In the genomic region with DNA sequence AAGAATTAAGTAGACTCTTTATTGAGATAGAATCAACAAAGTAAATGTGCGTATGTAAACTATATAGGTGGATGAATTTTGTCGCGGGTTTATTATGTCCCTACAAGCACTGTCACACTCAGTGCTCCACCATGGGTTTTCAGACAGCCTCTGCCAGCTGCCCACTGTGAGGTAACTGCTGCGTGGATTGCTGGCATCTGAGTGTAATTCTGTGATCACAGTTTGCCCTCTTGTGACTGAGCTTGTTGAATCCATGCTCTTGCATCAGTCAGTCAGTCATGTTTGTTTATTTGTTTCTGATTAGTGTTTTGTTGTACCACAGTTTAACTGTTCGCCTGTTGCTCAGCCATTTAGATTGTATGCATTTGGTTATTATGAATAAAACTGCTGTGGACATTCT, we compare ENCODE assay signal across 17 mouse cellular contexts. TPM values are rescaled to one million over a fixed set of nuclear protein-coding genes. Genes with fewer than 3 reads are reported as not detected.
DNase-seq lines count a peak whose midpoint lies in the region; ATAC-seq and TF ChIP-seq lines count a peak whose summit lies in the region.
"Had no signal": no experiment of that assay in that cellular context is flagged by ENCODE, and none has a peak within 500 bp of the region (broad histone marks: within the 10 kb centered on the region; RNA-seq: fewer than 3 reads in every experiment).

No protein-coding gene starts in this region.

- H3K79me2 ChIP-seq in heart, adult 2 months (replicated peaks; ENCODE audit: control insufficient read depth, insufficient read depth, low read length), result no peaks in the 10 kb centered on the region

- H3K36me3 ChIP-seq in heart, adult 2 months (ENCODE audit: control insufficient read depth, insufficient read depth, low read length), result no peaks in the 10 kb centered on the region
- H3K36me3 ChIP-seq in heart, embryonic 12.5 days, result peaks cover 12% of the 10 kb centered on the region
- 0 out of 2 replicates have a peak, but pooled peaks cover 3% of the 10 kb centered on the region for H3K36me3 ChIP-seq in midbrain, postnatal 0 days (ENCODE audit: insufficient read depth, low read length)
- no peaks in the 10 kb centered on the region for H3K36me3 ChIP-seq in midbrain, embryonic 11.5 days (ENCODE audit: control insufficient read depth, insufficient read depth, low read length)
- peaks cover 10% of the 10 kb centered on the region for H3K36me3 ChIP-seq in hindbrain, embryonic 14.5 days (replicated peaks; ENCODE audit: control insufficient read depth, insufficient read depth)
- H3K36me3 ChIP-seq: limb, embryonic 15.5 days had no signal

- no peak overlapping the region for H3K4me3 ChIP-seq in heart, adult 2 months
- no peak overlapping the region for H3K4me3 ChIP-seq in heart, embryonic 12.5 days
- H3K4me3 ChIP-seq in midbrain, postnatal 0 days (ENCODE audit: low read depth, low read length), result no peak overlapping the region
- H3K4me3 ChIP-seq in midbrain, embryonic 11.5 days (ENCODE audit: low read depth, low read length), result no peak overlapping the region
- no peak overlapping the region for H3K4me3 ChIP-seq in hindbrain, embryonic 14.5 days (replicated peaks; ENCODE audit: low read length)
- H3K4me3 ChIP-seq: embryonic facial prominence, embryonic 13.5 days; kidney, embryonic 15.5 days; limb, embryonic 15.5 days; midbrain, embryonic 10.5 days had no signal

- H3K27me3 ChIP-seq in heart, adult 2 months (ENCODE audit: control insufficient read depth, insufficient read depth, low read length), result no peaks in the 10 kb centered on the region
- H3K27me3 ChIP-seq in heart, embryonic 12.5 days (replicated peaks), result no peaks in the 10 kb centered on the region
- no peaks in the 10 kb centered on the region for H3K27me3 ChIP-seq in midbrain, postnatal 0 days (ENCODE audit: insufficient read depth, low read length)
- no peaks in the 10 kb centered on the region for H3K27me3 ChIP-seq in midbrain, embryonic 11.5 days (ENCODE audit: control insufficient read depth, insufficient read depth, low read length)
- H3K27me3 ChIP-seq in hindbrain, embryonic 14.5 days (ENCODE audit: control insufficient read depth, insufficient read depth, low read length), result no peaks in the 10 kb centered on the region
- H3K27me3 ChIP-seq: embryonic facial prominence, embryonic 13.5 days; kidney, embryonic 15.5 days; limb, embryonic 15.5 days had no signal

- TF ChIP-seq EP300 in heart, adult 2 months (IDR thresholded peaks at IDR 0.05; ENCODE audit: insufficient read depth, low read depth, low read length), result no peak

- no peak for ATAC-seq in heart, embryonic 12.5 days (ENCODE audit: insufficient number of reproducible peaks, low FRiP score)
- no peak for ATAC-seq in midbrain, postnatal 0 days (ENCODE audit: low FRiP score)
- ATAC-seq in midbrain, embryonic 11.5 days (ENCODE audit: low FRiP score), result no peak
- ATAC-seq in hindbrain, embryonic 14.5 days (ENCODE audit: low FRiP score), result no peak
- ATAC-seq: forebrain, embryonic 16.5 days had no signal

- H3K4me1 ChIP-seq in heart, adult 2 months (ENCODE audit: control insufficient read depth, insufficient read depth, low read length), result no peaks in the 10 kb centered on the region
- H3K4me1 ChIP-seq in heart, embryonic 12.5 days (replicated peaks), result no peaks in the 10 kb centered on the region
- no peaks in the 10 kb centered on the region for H3K4me1 ChIP-seq in midbrain, postnatal 0 days (ENCODE audit: insufficient read depth, low read length)
- H3K4me1 ChIP-seq in midbrain, embryonic 11.5 days (ENCODE audit: control insufficient read depth, insufficient read depth, low read length), result no peaks in the 10 kb centered on the region
- H3K4me1 ChIP-seq in hindbrain, embryonic 14.5 days (replicated peaks; ENCODE audit: control insufficient read depth, insufficient read depth, low read length), result no peaks in the 10 kb centered on the region
- H3K4me1 ChIP-seq: embryonic facial prominence, embryonic 13.5 days; kidney, embryonic 15.5 days; limb, embryonic 15.5 days; midbrain, embryonic 10.5 days had no signal

- no peak for TF ChIP-seq POLR2A in heart, adult 2 months (IDR thresholded peaks at IDR 0.05; ENCODE audit: insufficient read depth, low read depth, low read length)

- TF ChIP-seq CTCF in heart, adult 2 months (IDR thresholded peaks at IDR 0.05), result peak; percentile 21; the same call in 1 of the 2 replicates
- TF ChIP-seq CTCF in midbrain, postnatal 0 days (IDR thresholded peaks at IDR 0.05), result no peak

- no peak overlapping the region for H3K9ac ChIP-seq in heart, adult 2 months (ENCODE audit: low read depth, low read length)
- no peak overlapping the region for H3K9ac ChIP-seq in heart, embryonic 12.5 days
- H3K9ac ChIP-seq in midbrain, postnatal 0 days (replicated peaks; ENCODE audit: low read length, poor library complexity, severe bottlenecking), result no peak overlapping the region
- no peak overlapping the region for H3K9ac ChIP-seq in midbrain, embryonic 11.5 days (ENCODE audit: low read length)
- no peak overlapping the region for H3K9ac ChIP-seq in hindbrain, embryonic 14.5 days
- H3K9ac ChIP-seq: embryonic facial prominence, embryonic 13.5 days; kidney, embryonic 15.5 days; limb, embryonic 15.5 days; lung, embryonic 14.5 days had no signal

- no peak for DNase-seq in heart, adult 2 months
- DNase-seq in midbrain, postnatal 0 days (ENCODE audit: low spot score), result peak; percentile 29
- DNase-seq in midbrain, embryonic 11.5 days (ENCODE audit: low spot score, missing footprints), result no peak
- peak; percentile 68 for DNase-seq in cerebellum, adult 9-11 months
- DNase-seq in hindbrain, embryonic 14.5 days (ENCODE audit: low spot score), result no peak
- no peak for DNase-seq in Muller cell, postnatal 12 days (ENCODE audit: inconsistent ontology term)
- DNase-seq in neural tube, embryonic 10.5 days (ENCODE audit: extremely low spot score, low spot score), result no peak
- DNase-seq: lung, embryonic 14.5 days; lung, postnatal 4 days; right cerebral cortex, postnatal 4 days; thymus, postnatal 4 days had no signal

- 85% methylated on average over 5 of the region's 5 CpGs for WGBS in heart, adult 2 months
- 80% methylated on average over 5 of the region's 5 CpGs for WGBS in heart, embryonic 12.5 days
- WGBS in midbrain, postnatal 0 days, result 87% methylated on average over 5 of the region's 5 CpGs
- 90% methylated on average over 5 of the region's 5 CpGs for WGBS in midbrain, embryonic 11.5 days
- WGBS in hindbrain, embryonic 14.5 days, result 86% methylated on average over 5 of the region's 5 CpGs

- H3K9me3 ChIP-seq in heart, embryonic 12.5 days (replicated peaks), result no peaks in the 10 kb centered on the region
- H3K9me3 ChIP-seq in midbrain, postnatal 0 days (ENCODE audit: low read length), result no peaks in the 10 kb centered on the region
- H3K9me3 ChIP-seq in midbrain, embryonic 11.5 days (ENCODE audit: control insufficient read depth, low read length), result no peaks in the 10 kb centered on the region
- H3K9me3 ChIP-seq in hindbrain, embryonic 14.5 days (ENCODE audit: control insufficient read depth, low read length), result no peaks in the 10 kb centered on the region
- H3K9me3 ChIP-seq: embryonic facial prominence, embryonic 13.5 days; kidney, embryonic 15.5 days; limb, embryonic 15.5 days; midbrain, embryonic 10.5 days had no signal

- intact Hi-C loops in heart, adult 2 months (cut with DNase I), result no loop called here

- H3K4me2 ChIP-seq in heart, embryonic 12.5 days, result no peak overlapping the region
- no peak overlapping the region for H3K4me2 ChIP-seq in midbrain, postnatal 0 days (ENCODE audit: low read depth, low read length, poor library complexity, severe bottlenecking)
- no peak overlapping the region for H3K4me2 ChIP-seq in midbrain, embryonic 11.5 days
- H3K4me2 ChIP-seq in hindbrain, embryonic 14.5 days (replicated peaks), result no peak overlapping the region
- H3K4me2 ChIP-seq: embryonic facial prominence, embryonic 13.5 days; kidney, embryonic 15.5 days; limb, embryonic 15.5 days; lung, embryonic 14.5 days had no signal

- H3K27ac ChIP-seq in heart, adult 2 months, result no peak overlapping the region
- no peak overlapping the region for H3K27ac ChIP-seq in heart, embryonic 12.5 days (ENCODE audit: poor library complexity, severe bottlenecking)
- H3K27ac ChIP-seq in midbrain, postnatal 0 days (ENCODE audit: low read depth, low read length), result no peak overlapping the region
- H3K27ac ChIP-seq in midbrain, embryonic 11.5 days (ENCODE audit: low read depth, low read length), result no peak overlapping the region
- no peak overlapping the region for H3K27ac ChIP-seq in hindbrain, embryonic 14.5 days
- H3K27ac ChIP-seq: embryonic facial prominence, embryonic 13.5 days; kidney, embryonic 15.5 days; limb, embryonic 15.5 days; midbrain, embryonic 10.5 days had no signal

RNA-seq across cellular contexts. Expression of a gene that starts 31.3 kb away (rescaled TPM):
- 1 to 10 TPM; 6.7 to 6.8 TPM for total RNA-seq in heart, adult 2 months (2021)
- polyA plus RNA-seq in heart, adult 2 months (2012; rRNA removed), result 2.0 and 3.1 TPM in 2 replicates
- 4.3 and 4.9 TPM in 2 replicates for polyA plus RNA-seq in heart, embryonic 12.5 days (2016; fragmentation: Nextera tagmentation; extraction: Ambion mirVana)
- total RNA-seq in midbrain, postnatal 0 days (2014; rRNA removed), result 15.9 and 19.5 TPM in 2 replicates
- polyA plus RNA-seq in midbrain, postnatal 0 days (2015; fragmentation: Nextera tagmentation; extraction: Ambion mirVana), result 3.1 and 5.2 TPM in 2 replicates
- polyA plus RNA-seq in midbrain, embryonic 11.5 days (2014; fragmentation: Nextera tagmentation; extraction: Ambion mirVana), result 1.8 and 2.5 TPM in 2 replicates
- polyA plus RNA-seq in hindbrain, embryonic 14.5 days (2014; fragmentation: Nextera tagmentation; extraction: Ambion mirVana), result 5.0 and 6.3 TPM in 2 replicates

Comparison
In these comparisons a context has a peak if more than half of its experiments do, and no peak if none do; other contexts are left out.
1. DNase-seq: peak in midbrain, postnatal 0 days (single experiment) and cerebellum, adult 9-11 months (single experiment); none in heart, adult 2 months (0 of 2), midbrain, embryonic 11.5 days (single experiment), hindbrain, embryonic 14.5 days (single experiment), Muller cell, postnatal 12 days (single experiment) and neural tube, embryonic 10.5 days (single experiment).